Comparison of ENCODE assay signal across 18 mouse cellular contexts in genomic region chr9:14893388-14893787, GRCm38 (mm10). TPM values are rescaled to one million over a fixed set of nuclear protein-coding genes. Genes with fewer than 3 reads are reported as not detected.
"Had no signal": no experiment of that assay in that cellular context is flagged by ENCODE, and none has a peak within 500 bp of the region (broad histone marks: within the 10 kb centered on the region; RNA-seq: fewer than 3 reads in every experiment).

No protein-coding gene starts in this region.

- ATAC-seq: intestine, postnatal 0 days; midbrain, embryonic 13.5 days had no signal

- H3K36me3 ChIP-seq: limb, embryonic 12.5 days; liver, embryonic 13.5 days; midbrain, embryonic 13.5 days; neural tube, embryonic 15.5 days; stomach, embryonic 15.5 days had no signal

- H3K4me3 ChIP-seq: limb, embryonic 12.5 days; liver, embryonic 13.5 days; midbrain, embryonic 13.5 days; myocyte; neural tube, embryonic 15.5 days; stomach, embryonic 15.5 days had no signal

- H3K9me3 ChIP-seq: liver, embryonic 13.5 days; midbrain, embryonic 13.5 days; neural tube, embryonic 15.5 days; stomach, embryonic 15.5 days had no signal

- H3K4me1 ChIP-seq: limb, embryonic 12.5 days; stomach, embryonic 15.5 days had no signal

- DNase-seq: kidney, adult 8-10 months; liver, embryonic 13.5 days; lung, embryonic 14.5 days; lung, postnatal 10 days; lung, postnatal 4 days; right cerebral cortex, postnatal 14 days; thymus, postnatal 36 days had no signal

- H3K27me3 ChIP-seq: limb, embryonic 12.5 days; liver, embryonic 13.5 days; midbrain, embryonic 13.5 days; neural tube, embryonic 15.5 days; stomach, embryonic 15.5 days had no signal

- H3K27ac ChIP-seq: limb, embryonic 12.5 days; liver, embryonic 13.5 days; midbrain, embryonic 13.5 days; neural tube, embryonic 15.5 days; stomach, embryonic 15.5 days had no signal

- H3K9ac ChIP-seq: limb, embryonic 12.5 days; liver, embryonic 13.5 days; lung, embryonic 14.5 days; midbrain, embryonic 13.5 days; neural tube, embryonic 15.5 days; stomach, embryonic 15.5 days had no signal

- H3K4me2 ChIP-seq: limb, embryonic 12.5 days; liver, embryonic 13.5 days; lung, embryonic 14.5 days; midbrain, embryonic 13.5 days; neural tube, embryonic 15.5 days; stomach, embryonic 15.5 days had no signal

RNA-seq across cellular contexts. Expression of gene Izumo1r, which starts 10.4 kb away (rescaled TPM):
- total RNA-seq: left cerebral cortex, postnatal 36 days; midbrain, postnatal 0 days had no signal
- polyA plus RNA-seq: intestine, postnatal 0 days; kidney, embryonic 16.5 days; limb, embryonic 12.5 days; liver, embryonic 13.5 days; midbrain, embryonic 13.5 days; midbrain, postnatal 0 days; myocyte; neural tube, embryonic 11.5 days; neural tube, embryonic 15.5 days; stomach, embryonic 15.5 days; testis, adult 2 months had no signal

RNA-seq across cellular contexts. Expression of gene Gpr83, which starts 33.4 kb away (rescaled TPM):
- polyA plus RNA-seq: myocyte had no signal
